Mouse (Mus musculus): ENCODE measurements around the gene D630003M21Rik.

GRCm38 (mm10) chr2:158216510-158216909, 12.5 kb downstream of the D630003M21Rik start:
- TF ChIP-seq POLR2A (IDR thresholded peaks at IDR 0.05; ENCODE audit: control insufficient read depth, low read depth, low read length) (no peak), CTCF (IDR thresholded peaks at IDR 0.05; ENCODE audit: control insufficient read depth, insufficient read depth, insufficient replicate concordance, low read depth, low read length) (no peak)
